Mouse (Mus musculus): ENCODE measurements around the gene Ell2. TPM values are rescaled to one million over a fixed set of nuclear protein-coding genes. Genes with fewer than 3 reads are reported as not detected.

Ell2 gene
- total RNA-seq, 2 experiments from 2014 or later, result 18.3 to 26.1 TPM

DNA sequence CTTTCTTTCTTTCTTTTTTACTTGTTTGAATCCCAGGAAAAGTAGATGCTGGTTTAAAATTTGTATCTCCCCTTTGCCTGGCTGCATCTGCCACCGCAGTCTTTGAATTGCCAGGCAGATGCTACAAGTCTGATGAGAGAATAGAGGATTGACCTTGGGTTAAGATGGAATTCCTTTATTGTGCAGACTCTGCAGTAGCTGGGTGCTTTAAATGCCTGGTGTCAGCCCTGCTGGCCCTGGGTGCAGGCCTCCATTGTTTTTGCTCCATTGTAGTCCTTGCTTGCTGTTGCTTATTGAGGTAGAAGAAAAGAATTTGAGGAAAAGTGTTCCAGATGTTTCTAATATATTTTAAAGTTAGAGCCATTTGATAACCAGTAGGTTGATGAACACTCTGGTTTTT lies 59.2 kb downstream of the Ell2 start:
- DNase-seq (ENCODE audit: low spot score in 2 of 2), result no peak

DNA sequence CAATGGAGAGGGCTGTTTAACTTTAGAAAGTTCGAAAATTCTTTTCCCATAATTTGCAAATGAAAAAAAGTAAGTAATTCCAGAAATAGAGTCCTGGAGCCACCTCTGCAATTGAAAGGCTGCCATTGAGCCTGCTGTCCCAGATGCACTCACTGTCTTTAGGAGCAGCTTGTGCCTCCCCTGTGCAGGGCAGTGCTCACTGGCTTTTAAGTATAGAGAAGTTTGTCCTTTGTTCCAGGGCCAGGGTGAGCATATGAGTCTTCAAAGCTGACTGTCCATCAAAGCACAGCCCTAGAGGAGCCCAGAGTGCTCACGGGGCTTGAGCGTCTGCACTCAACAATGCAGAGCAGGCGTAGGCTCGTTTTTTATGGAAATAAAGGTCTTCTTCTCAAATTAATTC lies 59.7 kb downstream of the Ell2 start:
- no peak for DNase-seq (ENCODE audit: low spot score in 2 of 2)

- no peak for DNase-seq (ENCODE audit: low spot score in 2 of 2)
Observed at GRCm38 (mm10) chr13:75766967-75767366, 60.4 kb downstream of the Ell2 start.

DNA sequence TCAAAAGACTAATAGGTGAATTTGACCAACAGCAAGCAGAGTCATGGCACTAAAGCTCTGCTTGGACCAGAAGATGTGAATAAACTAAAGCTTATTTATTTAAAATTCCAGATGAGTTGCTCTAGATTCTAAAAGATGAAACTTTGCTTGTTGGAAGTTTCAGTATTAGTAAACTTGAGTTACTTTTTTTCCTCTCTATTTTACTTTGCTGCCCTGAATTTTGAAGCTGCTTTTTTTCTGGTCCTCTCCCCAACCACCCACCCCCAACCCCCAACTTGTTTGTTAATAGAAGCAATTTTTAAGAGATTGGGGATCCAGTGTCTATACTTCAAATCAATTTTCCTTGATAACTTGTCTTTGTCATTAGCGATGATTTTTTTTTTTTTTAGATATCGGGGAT lies 64.2 kb downstream of the Ell2 start:
- DNase-seq (ENCODE audit: low spot score in 2 of 2), result no peak

DNA sequence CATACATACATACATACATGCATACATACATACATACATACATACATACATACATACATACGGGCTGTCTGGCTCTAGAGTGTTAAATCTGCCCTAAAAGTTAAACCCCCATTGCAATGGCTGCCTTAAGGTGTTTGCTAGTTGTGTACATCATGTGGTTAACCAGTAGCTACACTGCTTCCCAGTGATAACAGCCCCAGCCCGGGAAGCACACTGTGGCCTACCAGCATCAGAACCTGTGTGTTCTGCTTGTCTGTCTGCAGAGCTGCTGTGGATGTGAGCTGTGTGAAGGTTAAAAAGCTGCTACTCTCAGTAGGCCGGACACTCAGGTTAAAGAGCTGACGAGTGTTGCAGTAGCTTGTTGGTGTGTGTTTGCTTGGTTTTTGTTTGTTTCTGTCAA lies 64.8 kb downstream of the Ell2 start:
- DNase-seq (ENCODE audit: low spot score in 2 of 2), result no peak

GRCm38 (mm10) chr13:75771984-75772730 lies 65.6 kb downstream of the Ell2 start:
- DNase-seq (ENCODE audit: low spot score in 2 of 2), result no peak

DNA sequence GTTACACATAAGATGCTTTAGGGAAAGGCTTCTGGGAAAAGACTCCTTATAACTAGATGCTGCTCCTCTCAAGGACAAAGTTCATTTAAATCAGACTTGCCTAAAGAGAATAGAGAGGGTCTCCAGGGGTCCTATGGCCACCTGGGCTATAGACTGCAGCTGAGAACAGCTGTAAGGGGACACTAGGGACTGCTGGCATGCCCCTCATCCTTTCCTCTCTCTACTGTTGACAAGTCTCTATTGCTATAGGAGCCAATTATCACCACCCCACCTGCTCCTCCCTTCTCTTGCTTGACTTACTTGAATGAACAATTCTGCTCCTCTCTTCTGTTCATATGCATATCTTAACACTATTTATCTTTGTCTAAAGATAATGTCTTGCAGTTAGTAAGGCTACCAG lies 69.4 kb downstream of the Ell2 start:
- DNase-seq (ENCODE audit: low spot score in 2 of 2), result no peak

GRCm38 (mm10) chr13:75776692-75777091 lies 70.1 kb downstream of the Ell2 start:
- no peak for DNase-seq (ENCODE audit: low spot score in 2 of 2)

GRCm38 (mm10) chr13:75778156-75778555 lies 71.6 kb downstream of the Ell2 start:
- no peak for DNase-seq (ENCODE audit: low spot score in 2 of 2)

GRCm38 (mm10) chr13:75779169-75779568 lies 72.6 kb downstream of the Ell2 start:
- DNase-seq (ENCODE audit: low spot score in 2 of 2), result no peak

DNA sequence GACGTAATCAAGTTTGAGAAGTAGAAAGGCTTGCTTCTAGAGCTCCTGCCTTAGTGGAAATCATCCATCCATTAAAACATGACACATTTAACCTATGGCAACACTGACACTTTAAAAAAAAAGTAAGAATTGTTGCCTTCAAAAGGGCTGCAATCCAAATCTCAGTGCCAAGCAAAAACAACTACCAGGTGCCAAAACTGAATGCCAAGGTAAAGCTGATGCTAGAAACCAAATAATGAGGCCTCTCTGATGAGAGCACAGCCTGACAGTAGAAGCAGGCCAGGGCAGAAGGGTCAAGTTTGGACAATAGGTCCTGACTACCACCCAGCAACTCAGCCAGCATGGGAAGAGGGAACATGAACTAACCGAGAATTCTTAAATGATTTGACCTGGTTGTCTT lies 73.5 kb downstream of the Ell2 start:
- no peak for DNase-seq (ENCODE audit: low spot score in 2 of 2)

GRCm38 (mm10) chr13:75785726-75786125 lies 79.2 kb downstream of the Ell2 start:
- no peak for DNase-seq (ENCODE audit: low spot score in 2 of 2)

DNA sequence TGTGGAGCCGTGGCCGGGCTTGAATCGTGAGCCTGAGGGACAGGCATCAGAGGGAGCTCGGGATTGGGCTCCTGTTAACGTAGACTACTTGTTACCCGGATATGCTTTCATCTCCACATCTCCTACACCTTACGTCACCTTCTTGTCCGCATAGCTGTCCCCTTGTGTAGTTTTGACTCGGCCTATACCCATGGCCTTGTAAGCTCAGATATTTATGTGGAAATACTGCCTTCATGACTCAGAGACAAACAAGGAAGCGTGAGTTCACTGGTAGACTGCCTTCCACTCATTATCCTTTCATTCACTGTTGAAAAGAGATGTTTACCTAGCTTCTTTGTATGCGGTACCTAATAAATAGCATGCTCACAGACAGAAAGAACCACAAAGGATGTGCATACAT lies 79.7 kb downstream of the Ell2 start:
- DNase-seq (ENCODE audit: low spot score in 2 of 2), result no peak

- DNase-seq (ENCODE audit: low spot score in 2 of 2), result no peak
Observed at GRCm38 (mm10) chr13:75787364-75787763, 80.8 kb downstream of the Ell2 start.

DNA sequence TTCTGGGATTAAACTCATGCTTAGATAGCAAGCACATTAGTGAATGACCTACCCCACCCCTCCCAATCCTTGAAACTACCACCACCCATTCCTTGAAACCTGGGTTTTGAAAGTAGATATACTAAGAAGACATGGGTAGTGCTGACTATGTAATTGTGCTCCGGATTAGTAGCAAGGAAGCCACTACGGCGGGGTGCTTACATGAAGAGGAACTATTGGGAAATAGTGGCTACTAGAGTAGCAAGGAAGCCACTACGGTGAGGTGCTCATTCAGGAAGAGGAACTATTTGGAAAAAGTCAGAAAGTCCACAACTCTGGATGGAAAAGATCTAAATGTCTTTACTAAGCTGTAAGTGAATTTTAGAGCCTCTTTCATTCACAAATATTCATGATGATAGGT lies 81.6 kb downstream of the Ell2 start:
- no peak for DNase-seq (ENCODE audit: low spot score in 2 of 2)

DNA sequence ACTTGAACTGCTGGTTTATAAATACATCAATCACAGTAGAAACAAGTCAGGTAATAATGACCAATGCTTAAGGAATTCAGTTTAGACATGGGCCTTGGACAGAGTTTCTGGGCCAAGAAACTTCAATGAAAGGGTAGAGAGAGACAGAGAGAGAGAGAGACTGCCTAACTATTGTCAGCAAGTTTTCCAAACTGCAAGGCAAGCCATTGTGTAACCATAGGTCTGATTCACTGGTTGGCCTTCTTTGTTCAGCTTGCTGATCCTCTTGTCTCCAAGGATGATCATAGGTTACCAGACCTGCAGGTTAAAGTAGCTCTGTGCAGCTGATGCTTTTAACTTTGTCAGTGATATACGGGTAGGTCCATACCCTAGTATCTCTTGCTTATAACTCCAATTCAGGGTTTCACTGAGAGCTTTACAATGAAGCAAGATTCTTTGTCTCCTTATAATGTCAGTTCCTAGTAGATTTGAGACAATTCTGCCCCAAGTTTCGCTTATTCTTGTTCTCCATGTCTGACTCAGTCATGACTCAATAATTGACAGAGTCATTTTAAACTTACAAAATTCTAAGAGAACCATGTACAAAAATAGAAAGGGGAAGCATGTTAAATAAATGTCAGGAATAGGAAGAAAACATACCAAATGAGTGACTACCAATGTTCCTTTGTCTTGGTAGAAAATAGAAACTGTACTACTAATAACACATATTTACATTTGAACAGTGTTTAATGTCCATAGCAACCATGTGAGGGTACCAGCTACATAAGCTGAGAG lies 82.7 kb downstream of the Ell2 start:
- DNase-seq (ENCODE audit: low spot score in 2 of 2), result no peak

DNA sequence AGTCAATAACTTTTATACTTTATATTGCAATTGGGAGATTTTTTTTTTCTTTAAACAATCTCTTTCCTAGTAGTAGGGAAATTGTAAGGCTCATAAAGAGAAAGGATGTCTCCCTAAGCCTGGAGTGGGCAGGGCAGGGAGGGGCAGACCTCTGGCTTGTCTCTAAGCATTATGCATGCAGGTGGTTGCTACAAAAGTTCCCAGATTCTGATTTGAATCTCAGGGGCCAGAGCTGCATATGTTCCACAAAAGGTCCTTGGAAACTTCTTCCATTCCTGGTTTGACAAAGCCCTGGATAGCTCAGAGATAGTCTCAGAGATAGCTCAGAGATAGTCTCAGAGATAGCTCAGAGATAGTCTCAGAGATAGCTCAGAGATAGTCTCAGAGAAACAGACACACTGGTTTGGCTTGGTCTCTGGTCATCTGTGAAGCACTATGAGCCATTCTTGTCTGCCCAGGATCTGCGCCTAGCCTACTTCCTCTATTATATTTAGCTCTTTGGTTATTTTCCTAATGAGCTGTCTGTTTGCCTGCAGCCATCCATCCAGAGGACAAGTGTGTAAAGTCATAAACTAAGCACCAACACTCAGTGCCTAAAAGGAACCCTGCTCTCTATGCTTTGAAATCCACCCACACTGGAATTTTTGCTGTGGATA lies 84.1 kb downstream of the Ell2 start:
- DNase-seq (ENCODE audit: low spot score in 2 of 2), result no peak

DNA sequence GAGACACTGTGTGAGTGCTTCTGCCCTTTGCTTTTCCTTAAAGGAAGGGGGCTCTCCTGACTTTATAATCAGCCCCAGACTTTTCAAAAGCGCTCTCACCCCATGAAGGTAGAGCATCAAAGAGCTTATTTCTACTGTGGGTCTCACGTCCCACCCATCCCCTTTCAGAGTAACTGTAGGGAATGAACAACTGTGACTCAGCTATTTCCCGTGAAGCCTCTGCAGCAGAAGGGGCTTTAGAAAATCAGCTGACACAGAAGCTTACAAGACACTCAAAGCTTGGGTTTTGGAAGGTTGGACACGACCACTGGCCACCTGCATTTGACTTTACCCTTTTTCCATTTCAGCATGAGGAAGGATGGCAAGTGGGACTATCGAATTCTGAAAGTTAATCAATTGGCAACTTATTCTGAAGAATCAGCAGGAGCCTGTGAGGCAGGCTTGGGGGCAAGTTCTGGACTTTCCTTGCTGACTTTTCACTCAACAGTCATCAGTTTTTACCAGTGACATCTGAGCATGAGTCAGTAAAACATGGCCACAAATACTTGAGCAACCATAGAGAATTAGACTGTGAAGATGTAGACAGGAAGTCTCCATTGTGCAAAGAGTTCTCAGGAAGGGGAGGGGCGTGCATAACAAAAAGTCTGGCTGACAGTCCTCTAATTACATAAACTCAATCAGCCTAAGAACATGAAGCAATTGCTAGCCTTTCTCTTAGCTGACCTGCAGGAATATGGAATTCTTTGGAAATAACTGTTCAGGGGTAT lies 87.5 kb downstream of the Ell2 start:
- no peak for DNase-seq (ENCODE audit: low spot score in 2 of 2)

- peak; percentile 97 to 98 for DNase-seq (ENCODE audit: low spot score in 2 of 2)
Observed at GRCm38 (mm10) chr13:75797369-75798141, 91.0 kb downstream of the Ell2 start.

- no peak for DNase-seq (ENCODE audit: low spot score in 2 of 2)
Observed at GRCm38 (mm10) chr13:75798413-75799302, 92.1 kb downstream of the Ell2 start.
